Mouse (Mus musculus): ENCODE measurements around the gene Pes1. TPM values are rescaled to one million over a fixed set of nuclear protein-coding genes. Genes with fewer than 3 reads are reported as not detected.

Pes1 gene
- polyA plus RNA-seq, 1 experiment, result 28.5 TPM

- no peak for TF ChIP-seq CTCF (IDR thresholded peaks at IDR 0.05; ENCODE audit: control insufficient read depth, insufficient read depth, insufficient replicate concordance, low read depth, low read length)
- no peak for TF ChIP-seq POLR2A (IDR thresholded peaks at IDR 0.05; ENCODE audit: control insufficient read depth, low read depth, low read length)
- H3K36me3 ChIP-seq (ENCODE audit: control insufficient read depth, insufficient read depth, low read length), result no peaks in the 10 kb centered on the region
Observed at GRCm38 (mm10) chr11:3993914-3994313, 30.1 kb downstream of the Pes1 start.

GRCm38 (mm10) chr11:3995511-3995910 lies 31.7 kb downstream of the Pes1 start:
- Histone ChIP-seq H3K36me3 (ENCODE audit: control insufficient read depth, insufficient read depth, low read length) (no peaks in the 10 kb centered on the region), H3K4me1 (ENCODE audit: control insufficient read depth, insufficient read depth, low read length) (peaks cover 10% of the 10 kb centered on the region), H3K27me3 (ENCODE audit: control insufficient read depth, insufficient read depth, low read length) (no peaks in the 10 kb centered on the region), H3K4me3 (ENCODE audit: control insufficient read depth, low read depth, low read length) (no peak overlapping the region), H3K27ac (ENCODE audit: control insufficient read depth, insufficient read depth, low read depth, low read length) (no peak overlapping the region)
- TF ChIP-seq POLR2A (IDR thresholded peaks at IDR 0.05; ENCODE audit: control insufficient read depth, low read depth, low read length) (no peak), CTCF (IDR thresholded peaks at IDR 0.05; ENCODE audit: control insufficient read depth, insufficient read depth, insufficient replicate concordance, low read depth, low read length) (no peak)

More at GRCm38 (mm10) chr11:3993914-3994313, 30.1 kb downstream of the Pes1 start:
- no peak overlapping the region for H3K4me3 ChIP-seq (ENCODE audit: control insufficient read depth, low read depth, low read length)
- no peak overlapping the region for H3K27ac ChIP-seq (ENCODE audit: control insufficient read depth, insufficient read depth, low read depth, low read length)
- peaks cover 10% of the 10 kb centered on the region for H3K4me1 ChIP-seq (ENCODE audit: control insufficient read depth, insufficient read depth, low read length)
- no peaks in the 10 kb centered on the region for H3K27me3 ChIP-seq (ENCODE audit: control insufficient read depth, insufficient read depth, low read length)

- Histone ChIP-seq H3K36me3 (ENCODE audit: control insufficient read depth, insufficient read depth, low read length) (no peaks in the 10 kb centered on the region), H3K27me3 (ENCODE audit: control insufficient read depth, insufficient read depth, low read length) (no peaks in the 10 kb centered on the region), H3K4me3 (ENCODE audit: control insufficient read depth, low read depth, low read length) (no peak overlapping the region), H3K4me1 (ENCODE audit: control insufficient read depth, insufficient read depth, low read length) (peaks cover 10% of the 10 kb centered on the region), H3K27ac (ENCODE audit: control insufficient read depth, insufficient read depth, low read depth, low read length) (no peak overlapping the region)
- TF ChIP-seq CTCF (IDR thresholded peaks at IDR 0.05; ENCODE audit: control insufficient read depth, insufficient read depth, insufficient replicate concordance, low read depth, low read length) (no peak), POLR2A (IDR thresholded peaks at IDR 0.05; ENCODE audit: control insufficient read depth, low read depth, low read length) (no peak)
Observed at GRCm38 (mm10) chr11:3996840-3997239, 33.1 kb downstream of the Pes1 start.

- no peak overlapping the region for H3K27ac ChIP-seq (ENCODE audit: control insufficient read depth, insufficient read depth, low read depth, low read length)
- H3K4me1 ChIP-seq (ENCODE audit: control insufficient read depth, insufficient read depth, low read length), result peaks cover 10% of the 10 kb centered on the region
- H3K27me3 ChIP-seq (ENCODE audit: control insufficient read depth, insufficient read depth, low read length), result no peaks in the 10 kb centered on the region
- peak overlapping the region; percentile 1 for H3K4me3 ChIP-seq (ENCODE audit: control insufficient read depth, low read depth, low read length)
- TF ChIP-seq CTCF (IDR thresholded peaks at IDR 0.05; ENCODE audit: control insufficient read depth, insufficient read depth, insufficient replicate concordance, low read depth, low read length) (no peak), POLR2A (IDR thresholded peaks at IDR 0.05; ENCODE audit: control insufficient read depth, low read depth, low read length) (no peak)
- no peaks in the 10 kb centered on the region for H3K36me3 ChIP-seq (ENCODE audit: control insufficient read depth, insufficient read depth, low read length)
Observed at GRCm38 (mm10) chr11:3997978-3998720, 34.4 kb downstream of the Pes1 start.

GRCm38 (mm10) chr11:3999547-3999946 lies 35.8 kb downstream of the Pes1 start:
- no peak for TF ChIP-seq POLR2A (IDR thresholded peaks at IDR 0.05; ENCODE audit: control insufficient read depth, low read depth, low read length)
- no peak for TF ChIP-seq CTCF (IDR thresholded peaks at IDR 0.05; ENCODE audit: control insufficient read depth, insufficient read depth, insufficient replicate concordance, low read depth, low read length)

GRCm38 (mm10) chr11:4001603-4002002 lies 37.8 kb downstream of the Pes1 start:
- Histone ChIP-seq H3K4me3 (ENCODE audit: control insufficient read depth, low read depth, low read length) (no peak overlapping the region), H3K4me1 (ENCODE audit: control insufficient read depth, insufficient read depth, low read length) (peaks cover 10% of the 10 kb centered on the region), H3K27me3 (ENCODE audit: control insufficient read depth, insufficient read depth, low read length) (no peaks in the 10 kb centered on the region), H3K27ac (ENCODE audit: control insufficient read depth, insufficient read depth, low read depth, low read length) (no peak overlapping the region), H3K36me3 (ENCODE audit: control insufficient read depth, insufficient read depth, low read length) (no peaks in the 10 kb centered on the region)
- TF ChIP-seq CTCF (IDR thresholded peaks at IDR 0.05; ENCODE audit: control insufficient read depth, insufficient read depth, insufficient replicate concordance, low read depth, low read length) (peak; percentile 72; the same call in 1 of the 2 replicates), POLR2A (IDR thresholded peaks at IDR 0.05; ENCODE audit: control insufficient read depth, low read depth, low read length) (no peak)

More at GRCm38 (mm10) chr11:3999547-3999946, 35.8 kb downstream of the Pes1 start:
- no peaks in the 10 kb centered on the region for H3K36me3 ChIP-seq (ENCODE audit: control insufficient read depth, insufficient read depth, low read length)
- H3K4me3 ChIP-seq (ENCODE audit: control insufficient read depth, low read depth, low read length), result no peak overlapping the region
- H3K4me1 ChIP-seq (ENCODE audit: control insufficient read depth, insufficient read depth, low read length), result peaks cover 10% of the 10 kb centered on the region
- H3K27me3 ChIP-seq (ENCODE audit: control insufficient read depth, insufficient read depth, low read length), result no peaks in the 10 kb centered on the region
- H3K27ac ChIP-seq (ENCODE audit: control insufficient read depth, insufficient read depth, low read depth, low read length), result no peak overlapping the region

- no peak for TF ChIP-seq CTCF (IDR thresholded peaks at IDR 0.05; ENCODE audit: control insufficient read depth, insufficient read depth, insufficient replicate concordance, low read depth, low read length)
- H3K27me3 ChIP-seq (ENCODE audit: control insufficient read depth, insufficient read depth, low read length), result no peaks in the 10 kb centered on the region
- H3K4me1 ChIP-seq (ENCODE audit: control insufficient read depth, insufficient read depth, low read length), result no peaks in the 10 kb centered on the region
- H3K4me3 ChIP-seq (ENCODE audit: control insufficient read depth, low read depth, low read length), result no peak overlapping the region
- H3K36me3 ChIP-seq (ENCODE audit: control insufficient read depth, insufficient read depth, low read length), result no peaks in the 10 kb centered on the region
- no peak overlapping the region for H3K27ac ChIP-seq (ENCODE audit: control insufficient read depth, insufficient read depth, low read depth, low read length)
Observed at GRCm38 (mm10) chr11:4005220-4005805, 41.5 kb downstream of the Pes1 start.

Measured in testis, adult 2 months (tissue).